Mouse (Mus musculus): ENCODE results near the gene Ly9. TPM values are rescaled to one million over a fixed set of nuclear protein-coding genes. Genes with fewer than 3 reads are reported as not detected.

Gene Ly9
- polyA plus RNA-seq, 1 experiment from 2014 or later = not detected

- Histone ChIP-seq H3K4me1 (ENCODE audit: control insufficient read depth, insufficient read depth, low read length) (no peaks in the 10 kb centered on the region), H3K27me3 (ENCODE audit: control insufficient read depth, insufficient read depth, low read length) (no peaks in the 10 kb centered on the region), H3K9me3 (ENCODE audit: control insufficient read depth, low read length) (no peaks in the 10 kb centered on the region), H3K36me3 (ENCODE audit: control insufficient read depth, insufficient read depth, low read length) (no peaks in the 10 kb centered on the region), H3K4me2 (ENCODE audit: low read depth, severe bottlenecking) (no peak overlapping the region), H3K4me3 (ENCODE audit: low read depth, low read length) (no peak overlapping the region), H3K27ac (replicated peaks; ENCODE audit: low read depth, low read length) (no peak overlapping the region), H3K9ac (ENCODE audit: low read length) (no peak overlapping the region)
- no peak for DNase-seq (ENCODE audit: low spot score)
- 87% methylated on average over 11 of the region's 11 CpGs for WGBS
- ATAC-seq (ENCODE audit: insufficient number of reproducible peaks, low FRiP score, low TSS enrichment, low read depth) = no peak
These were observed 9.8 kb upstream of the Ly9 start for GRCm38 (mm10) chr1:171616881-171617515.

GRCm38 (mm10) chr1:171613962-171614361 lies 6.8 kb upstream of the Ly9 start:
- Histone ChIP-seq H3K4me3 (ENCODE audit: low read depth, low read length) (no peak overlapping the region), H3K27me3 (ENCODE audit: control insufficient read depth, insufficient read depth, low read length) (no peaks in the 10 kb centered on the region), H3K4me2 (ENCODE audit: low read depth, severe bottlenecking) (no peak overlapping the region), H3K36me3 (ENCODE audit: control insufficient read depth, insufficient read depth, low read length) (no peaks in the 10 kb centered on the region), H3K4me1 (ENCODE audit: control insufficient read depth, insufficient read depth, low read length) (no peaks in the 10 kb centered on the region), H3K27ac (replicated peaks; ENCODE audit: low read depth, low read length) (no peak overlapping the region), H3K9me3 (ENCODE audit: control insufficient read depth, low read length) (no peaks in the 10 kb centered on the region), H3K9ac (ENCODE audit: low read length) (no peak overlapping the region)
- ATAC-seq (ENCODE audit: insufficient number of reproducible peaks, low FRiP score, low TSS enrichment, low read depth) (no peak), DNase-seq (ENCODE audit: low spot score) (no peak)
- 36% methylated on average over 2 of the region's 2 CpGs for WGBS

- DNase-seq (ENCODE audit: low spot score) (peak; percentile 38), ATAC-seq (ENCODE audit: insufficient number of reproducible peaks, low FRiP score, low TSS enrichment, low read depth) (no peak)
- H3K4me1 ChIP-seq (ENCODE audit: control insufficient read depth, insufficient read depth, low read length) = no peaks in the 10 kb centered on the region
- 27% methylated on average over 1 of the region's 1 CpGs for WGBS
- no peak overlapping the region for H3K27ac ChIP-seq (replicated peaks; ENCODE audit: low read depth, low read length)
- H3K4me3 ChIP-seq (ENCODE audit: low read depth, low read length) = no peak overlapping the region
- H3K36me3 ChIP-seq (ENCODE audit: control insufficient read depth, insufficient read depth, low read length) = no peaks in the 10 kb centered on the region
- H3K9me3 ChIP-seq (ENCODE audit: control insufficient read depth, low read length) = no peaks in the 10 kb centered on the region
- H3K4me2 ChIP-seq (ENCODE audit: low read depth, severe bottlenecking) = no peak overlapping the region
- no peaks in the 10 kb centered on the region for H3K27me3 ChIP-seq (ENCODE audit: control insufficient read depth, insufficient read depth, low read length)
- H3K9ac ChIP-seq (ENCODE audit: low read length) = no peak overlapping the region
These were observed 3.6 kb upstream of the Ly9 start for GRCm38 (mm10) chr1:171610781-171611180.

- no peak overlapping the region for H3K4me2 ChIP-seq (ENCODE audit: low read depth, severe bottlenecking)
- H3K9ac ChIP-seq (ENCODE audit: low read length) = no peak overlapping the region
- H3K4me1 ChIP-seq (ENCODE audit: control insufficient read depth, insufficient read depth, low read length) = no peaks in the 10 kb centered on the region
- DNase-seq (ENCODE audit: low spot score) = peak; percentile 28
- H3K27ac ChIP-seq (replicated peaks; ENCODE audit: low read depth, low read length) = no peak overlapping the region
- no peak for ATAC-seq (ENCODE audit: insufficient number of reproducible peaks, low FRiP score, low TSS enrichment, low read depth)
- no peaks in the 10 kb centered on the region for H3K36me3 ChIP-seq (ENCODE audit: control insufficient read depth, insufficient read depth, low read length)
- no peaks in the 10 kb centered on the region for H3K9me3 ChIP-seq (ENCODE audit: control insufficient read depth, low read length)
- H3K27me3 ChIP-seq (ENCODE audit: control insufficient read depth, insufficient read depth, low read length) = no peaks in the 10 kb centered on the region
- WGBS = 90% methylated on average over 2 of the region's 2 CpGs
- H3K4me3 ChIP-seq (ENCODE audit: low read depth, low read length) = no peak overlapping the region
These were observed 2.8 kb upstream of the Ly9 start for GRCm38 (mm10) chr1:171610026-171610425.

GRCm38 (mm10) chr1:171606656-171607055 lies 554 bp downstream of the Ly9 start:
- Histone ChIP-seq H3K9ac (ENCODE audit: low read length) (no peak overlapping the region), H3K9me3 (ENCODE audit: control insufficient read depth, low read length) (no peaks in the 10 kb centered on the region), H3K4me1 (ENCODE audit: control insufficient read depth, insufficient read depth, low read length) (no peaks in the 10 kb centered on the region), H3K27me3 (ENCODE audit: control insufficient read depth, insufficient read depth, low read length) (no peaks in the 10 kb centered on the region), H3K27ac (replicated peaks; ENCODE audit: low read depth, low read length) (no peak overlapping the region), H3K36me3 (ENCODE audit: control insufficient read depth, insufficient read depth, low read length) (no peaks in the 10 kb centered on the region), H3K4me2 (ENCODE audit: low read depth, severe bottlenecking) (no peak overlapping the region), H3K4me3 (ENCODE audit: low read depth, low read length) (no peak overlapping the region)
- 78% methylated on average over 3 of the region's 3 CpGs for WGBS
- ATAC-seq (ENCODE audit: insufficient number of reproducible peaks, low FRiP score, low TSS enrichment, low read depth) (no peak), DNase-seq (ENCODE audit: low spot score) (no peak)

GRCm38 (mm10) chr1:171604686-171605085 lies 2.5 kb downstream of the Ly9 start:
- no peak for DNase-seq (ENCODE audit: low spot score)
- no peaks in the 10 kb centered on the region for H3K27me3 ChIP-seq (ENCODE audit: control insufficient read depth, insufficient read depth, low read length)
- H3K4me1 ChIP-seq (ENCODE audit: control insufficient read depth, insufficient read depth, low read length) = no peaks in the 10 kb centered on the region
- no peak overlapping the region for H3K4me3 ChIP-seq (ENCODE audit: low read depth, low read length)
- ATAC-seq (ENCODE audit: insufficient number of reproducible peaks, low FRiP score, low TSS enrichment, low read depth) = no peak
- no peaks in the 10 kb centered on the region for H3K36me3 ChIP-seq (ENCODE audit: control insufficient read depth, insufficient read depth, low read length)
- no peak overlapping the region for H3K4me2 ChIP-seq (ENCODE audit: low read depth, severe bottlenecking)
- H3K27ac ChIP-seq (replicated peaks; ENCODE audit: low read depth, low read length) = no peak overlapping the region
- H3K9ac ChIP-seq (ENCODE audit: low read length) = no peak overlapping the region
- H3K9me3 ChIP-seq (ENCODE audit: control insufficient read depth, low read length) = no peaks in the 10 kb centered on the region
- 78% methylated on average over 3 of the region's 3 CpGs for WGBS

- no peak overlapping the region for H3K4me2 ChIP-seq (ENCODE audit: low read depth, severe bottlenecking)
- H3K4me3 ChIP-seq (ENCODE audit: low read depth, low read length) = no peak overlapping the region
- no peak overlapping the region for H3K9ac ChIP-seq (ENCODE audit: low read length)
- H3K9me3 ChIP-seq (ENCODE audit: control insufficient read depth, low read length) = no peaks in the 10 kb centered on the region
- H3K27ac ChIP-seq (replicated peaks; ENCODE audit: low read depth, low read length) = no peak overlapping the region
- no peaks in the 10 kb centered on the region for H3K4me1 ChIP-seq (ENCODE audit: control insufficient read depth, insufficient read depth, low read length)
- ATAC-seq (ENCODE audit: insufficient number of reproducible peaks, low FRiP score, low TSS enrichment, low read depth) (no peak), DNase-seq (ENCODE audit: low spot score) (no peak)
- H3K36me3 ChIP-seq (ENCODE audit: control insufficient read depth, insufficient read depth, low read length) = no peaks in the 10 kb centered on the region
- WGBS = 87% methylated on average over 2 of the region's 2 CpGs
- H3K27me3 ChIP-seq (ENCODE audit: control insufficient read depth, insufficient read depth, low read length) = no peaks in the 10 kb centered on the region
These were observed 22.6 kb downstream of the Ly9 start for GRCm38 (mm10) chr1:171584584-171584983.

- no peak overlapping the region for H3K4me3 ChIP-seq (ENCODE audit: low read depth, low read length)
- DNase-seq (ENCODE audit: low spot score) (no peak), ATAC-seq (ENCODE audit: insufficient number of reproducible peaks, low FRiP score, low TSS enrichment, low read depth) (no peak)
- no peak overlapping the region for H3K4me2 ChIP-seq (ENCODE audit: low read depth, severe bottlenecking)
- H3K9ac ChIP-seq (ENCODE audit: low read length) = no peak overlapping the region
- no peaks in the 10 kb centered on the region for H3K9me3 ChIP-seq (ENCODE audit: control insufficient read depth, low read length)
- no peaks in the 10 kb centered on the region for H3K36me3 ChIP-seq (ENCODE audit: control insufficient read depth, insufficient read depth, low read length)
- H3K4me1 ChIP-seq (ENCODE audit: control insufficient read depth, insufficient read depth, low read length) = no peaks in the 10 kb centered on the region
- H3K27me3 ChIP-seq (ENCODE audit: control insufficient read depth, insufficient read depth, low read length) = no peaks in the 10 kb centered on the region
- WGBS = 85% methylated on average over 7 of the region's 7 CpGs
- H3K27ac ChIP-seq (replicated peaks; ENCODE audit: low read depth, low read length) = no peak overlapping the region
These were observed 30.0 kb downstream of the Ly9 start for GRCm38 (mm10) chr1:171577168-171577567.

GRCm38 (mm10) chr1:171568436-171568835 lies 38.8 kb downstream of the Ly9 start:
- Histone ChIP-seq H3K27ac (replicated peaks; ENCODE audit: low read depth, low read length) (no peak overlapping the region), H3K4me3 (ENCODE audit: low read depth, low read length) (no peak overlapping the region), H3K27me3 (ENCODE audit: control insufficient read depth, insufficient read depth, low read length) (no peaks in the 10 kb centered on the region), H3K9ac (ENCODE audit: low read length) (no peak overlapping the region), H3K36me3 (ENCODE audit: control insufficient read depth, insufficient read depth, low read length) (no peaks in the 10 kb centered on the region), H3K4me1 (ENCODE audit: control insufficient read depth, insufficient read depth, low read length) (no peaks in the 10 kb centered on the region), H3K9me3 (ENCODE audit: control insufficient read depth, low read length) (no peaks in the 10 kb centered on the region), H3K4me2 (ENCODE audit: low read depth, severe bottlenecking) (no peak overlapping the region)
- 66% methylated on average over 2 of the region's 2 CpGs for WGBS
- ATAC-seq (ENCODE audit: insufficient number of reproducible peaks, low FRiP score, low TSS enrichment, low read depth) (no peak), DNase-seq (ENCODE audit: low spot score) (no peak)
